13 mouse cellular contexts compared by ENCODE assay signal in the genomic region with DNA sequence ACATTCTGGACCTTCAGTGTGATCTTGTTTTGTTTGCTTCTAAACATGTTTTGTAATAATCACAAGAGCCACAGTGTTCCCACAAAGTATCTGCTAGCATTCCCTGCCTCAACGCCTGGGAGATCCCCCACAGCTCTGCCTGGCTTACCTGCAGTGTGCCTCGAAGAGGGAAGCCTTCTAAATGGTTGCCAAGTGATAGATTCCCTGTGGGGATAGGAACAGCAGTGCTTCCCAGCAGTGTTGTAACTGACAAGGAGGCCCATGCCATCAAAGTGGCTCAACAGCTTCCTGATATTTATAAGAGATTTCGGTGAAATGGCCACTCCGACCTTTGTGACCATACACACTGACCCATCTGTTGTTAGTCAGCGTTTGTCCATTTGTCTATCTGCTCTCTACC.
DNase-seq lines count a peak whose midpoint lies in the region; ATAC-seq and TF ChIP-seq lines count a peak whose summit lies in the region.
"Had no signal": no experiment of that assay in that cellular context is flagged by ENCODE, and none has a peak within 500 bp of the region (broad histone marks: within the 10 kb centered on the region; RNA-seq: fewer than 3 reads in every experiment).

No protein-coding gene starts in this region.

- TF ChIP-seq CTCF in hindbrain, postnatal 0 days (IDR thresholded peaks at IDR 0.05; ENCODE audit: low read depth) = no peak
- no peak for TF ChIP-seq CTCF in left cerebral cortex, adult 2 months (IDR thresholded peaks at IDR 0.05)

- no peak overlapping the region for H3K9ac ChIP-seq in forebrain, embryonic 13.5 days
- H3K9ac ChIP-seq in kidney, embryonic 16.5 days (replicated peaks; ENCODE audit: low read length) = no peak overlapping the region
- H3K9ac ChIP-seq in hindbrain, postnatal 0 days (replicated peaks; ENCODE audit: low read length) = no peak overlapping the region

- no peak overlapping the region for H3K4me3 ChIP-seq in forebrain, embryonic 13.5 days
- H3K4me3 ChIP-seq in forebrain, embryonic 10.5 days = no peak overlapping the region
- no peak overlapping the region for H3K4me3 ChIP-seq in kidney, embryonic 16.5 days (ENCODE audit: low read length)
- H3K4me3 ChIP-seq in hindbrain, postnatal 0 days (ENCODE audit: low read length) = no peak overlapping the region
- no peak overlapping the region for H3K4me3 ChIP-seq in left cerebral cortex, adult 2 months
- H3K4me3 ChIP-seq: embryonic facial prominence, embryonic 10.5 days had no signal

- H3K27ac ChIP-seq in forebrain, embryonic 13.5 days = peak overlapping the region; percentile 7; the same call in 1 of the 2 replicates
- H3K27ac ChIP-seq in forebrain, embryonic 10.5 days = no peak overlapping the region
- peak overlapping the region; percentile 81; the same call in 1 of the 2 replicates for H3K27ac ChIP-seq in kidney, embryonic 16.5 days (ENCODE audit: low read length)
- H3K27ac ChIP-seq in hindbrain, postnatal 0 days = 0 out of 2 replicates have a peak overlapping the region, but pooled peaks have one; percentile 54
- H3K27ac ChIP-seq in left cerebral cortex, adult 2 months = no peak overlapping the region
- H3K27ac ChIP-seq: embryonic facial prominence, embryonic 10.5 days had no signal

- H3K9me3 ChIP-seq in forebrain, embryonic 13.5 days (replicated peaks) = no peaks in the 10 kb centered on the region
- no peaks in the 10 kb centered on the region for H3K9me3 ChIP-seq in forebrain, embryonic 10.5 days
- no peaks in the 10 kb centered on the region for H3K9me3 ChIP-seq in kidney, embryonic 16.5 days (ENCODE audit: low read length)
- no peaks in the 10 kb centered on the region for H3K9me3 ChIP-seq in hindbrain, postnatal 0 days (ENCODE audit: low read length)
- H3K9me3 ChIP-seq: embryonic facial prominence, embryonic 10.5 days had no signal

- DNase-seq in forebrain, embryonic 10.5 days (ENCODE audit: extremely low spot score, low spot score) = no peak
- no peak for DNase-seq in kidney, postnatal 25 days
- peak; percentile 55 for DNase-seq in brain, adult 2 months (ENCODE audit: low read depth, low spot score)
- no peak for DNase-seq in hindbrain, postnatal 0 days (ENCODE audit: low spot score)
- DNase-seq in embryo, embryonic 9.5 days (ENCODE audit: extremely low spot score) = no peak
- no peak for DNase-seq in left cerebral cortex, adult 2 months (ENCODE audit: extremely low spot score in 1 of 2, low spot score in 2 of 2)
- DNase-seq: heart, adult 18-20 months; lung, adult 2 months; right cerebral cortex, postnatal 25 days had no signal

- H3K36me3 ChIP-seq in forebrain, embryonic 13.5 days (ENCODE audit: poor library complexity, severe bottlenecking) = no peaks in the 10 kb centered on the region
- no peaks in the 10 kb centered on the region for H3K36me3 ChIP-seq in forebrain, embryonic 10.5 days (replicated peaks)
- no peaks in the 10 kb centered on the region for H3K36me3 ChIP-seq in kidney, embryonic 16.5 days (ENCODE audit: insufficient read depth, low read length)
- no peaks in the 10 kb centered on the region for H3K36me3 ChIP-seq in hindbrain, postnatal 0 days (ENCODE audit: insufficient read depth, low read length)
- H3K36me3 ChIP-seq: embryonic facial prominence, embryonic 10.5 days had no signal

- H3K4me1 ChIP-seq in forebrain, embryonic 13.5 days = peaks cover 84% of the 10 kb centered on the region
- peaks cover 75% of the 10 kb centered on the region for H3K4me1 ChIP-seq in forebrain, embryonic 10.5 days
- H3K4me1 ChIP-seq in kidney, embryonic 16.5 days (ENCODE audit: insufficient read depth, low read length) = peaks cover 71% of the 10 kb centered on the region
- peaks cover 37% of the 10 kb centered on the region for H3K4me1 ChIP-seq in hindbrain, postnatal 0 days (ENCODE audit: insufficient read depth, low read length)

- 75% methylated on average over 5 of the region's 5 CpGs for WGBS in forebrain, embryonic 13.5 days
- WGBS in forebrain, embryonic 10.5 days = 79% methylated on average over 5 of the region's 5 CpGs
- WGBS in kidney, embryonic 16.5 days = 65% methylated on average over 5 of the region's 5 CpGs
- 53% methylated on average over 5 of the region's 5 CpGs for WGBS in hindbrain, postnatal 0 days

- no peaks in the 10 kb centered on the region for H3K27me3 ChIP-seq in forebrain, embryonic 13.5 days
- no peaks in the 10 kb centered on the region for H3K27me3 ChIP-seq in forebrain, embryonic 10.5 days (ENCODE audit: poor library complexity, severe bottlenecking)
- no peaks in the 10 kb centered on the region for H3K27me3 ChIP-seq in kidney, embryonic 16.5 days (ENCODE audit: insufficient read depth, low read length)
- no peaks in the 10 kb centered on the region for H3K27me3 ChIP-seq in hindbrain, postnatal 0 days (ENCODE audit: insufficient read depth, low read length)

- no peak for ATAC-seq in forebrain, embryonic 13.5 days
- ATAC-seq in kidney, embryonic 16.5 days (ENCODE audit: low FRiP score, low TSS enrichment) = no peak
- no peak for ATAC-seq in hindbrain, postnatal 0 days
- ATAC-seq: inflammation-experienced regulatory T-cells, adult 6 months had no signal

- intact Hi-C loops in left cerebral cortex, adult 2 months (cut with DNase I) = no loop called here

- H3K4me2 ChIP-seq in forebrain, embryonic 13.5 days = no peak overlapping the region
- no peak overlapping the region for H3K4me2 ChIP-seq in kidney, embryonic 16.5 days (replicated peaks; ENCODE audit: low read depth, low read length)
- H3K4me2 ChIP-seq in hindbrain, postnatal 0 days (ENCODE audit: low read depth, low read length) = no peak overlapping the region

Comparison
In these comparisons a context has a peak if more than half of its experiments do, and no peak if none do; other contexts are left out.
1. H3K27ac ChIP-seq: peak in forebrain, embryonic 13.5 days (single experiment), kidney, embryonic 16.5 days (single experiment) and hindbrain, postnatal 0 days (single experiment); none in forebrain, embryonic 10.5 days (single experiment) and left cerebral cortex, adult 2 months (single experiment).